Mouse (Mus musculus) kidney, postnatal 0 days (tissue): ENCODE data around the gene Cog1. TPM values are rescaled to one million over a fixed set of nuclear protein-coding genes. Genes with fewer than 3 reads are reported as not detected.

Experiments
- ATAC-seq: fragments of 200-750 bp; cut with Nextera tagmentation; replicated peaks from 2 replicates; pipeline ENCODE4 v1.8.0; 2017; ENCODE audit warnings: low read depth, moderate number of reproducible peaks, moderate TSS enrichment, moderate library complexity; ENCODE audit not compliant: low FRiP score
- DNase-seq: peaks from one replicate; pipeline ENCODE4 v3.0.0-alpha.2; 2016; ENCODE audit warnings: low spot score
- H3K27ac ChIP-seq: fragments of 300-500 bp; sonication (generic); 2 replicates; pipeline ENCODE4 v1.5.1; 2014; ENCODE audit warnings: mild to moderate bottlenecking
- H3K27me3 ChIP-seq: fragments of 300-500 bp; sonication (generic); 2 replicates; pipeline ENCODE4 v1.6.1; 2014; ENCODE audit warnings: low read length, mixed read lengths; ENCODE audit not compliant: insufficient read depth
- H3K36me3 ChIP-seq: fragments of 300-500 bp; sonication (generic); 2 replicates; pipeline ENCODE4 v1.6.1; 2014; ENCODE audit warnings: low read length, mixed read lengths; ENCODE audit not compliant: insufficient read depth
- H3K4me1 ChIP-seq: fragments of 300-500 bp; sonication (generic); replicated peaks from 2 replicates; pipeline ENCODE4 v1.6.1; 2014; ENCODE audit warnings: antibody characterized with exemption, low read length, mixed read lengths; ENCODE audit not compliant: insufficient read depth
- H3K4me2 ChIP-seq: fragments of 300-500 bp; sonication (generic); 2 replicates; pipeline ENCODE4 v1.6.1; 2014; ENCODE audit warnings: mild to moderate bottlenecking, low read length, moderate library complexity, mixed read lengths
- H3K4me3 ChIP-seq: fragments of 300-500 bp; sonication (generic); replicated peaks from 2 replicates; pipeline ENCODE4 v1.5.1; 2014; ENCODE audit warnings: low read depth, low read length
- H3K9ac ChIP-seq: fragments of 300-500 bp; sonication (generic); 2 replicates; pipeline ENCODE4 v1.6.1; 2014; ENCODE audit warnings: low read depth, low read length
- H3K9me3 ChIP-seq: fragments of 300-500 bp; sonication (generic); replicated peaks from 2 replicates; pipeline ENCODE4 v1.6.1; 2016; ENCODE audit warnings: low read length, inconsistent platforms, mixed read lengths
- CTCF ChIP-seq: IDR thresholded peaks from 2 replicates; pipeline ENCODE4 v1.5.1; 2016; ENCODE audit warnings: antibody characterized with exemption, low read depth, mild to moderate bottlenecking, moderate library complexity
- WGBS: fragments of 180-500 bp; shearing (Covaris S2); extraction: QIAGEN DNeasy Blood & Tissue Kit; methylation state at CpG from one replicate; pipeline ENCODE4 v1.1.7; 2014; 5-methylcytosine and 5-hydroxymethylcytosine counted together
- polyA plus RNA-seq: library from polyadenylated mRNA; unstranded; fragments of >200 nt; fragmentation: Nextera tagmentation; extraction: Ambion mirVana; gene quantifications from 2 replicates; pipeline ENCODE4 v1.2.1, GENCODE M21; 2015

Cog1 gene
- polyA plus RNA-seq, 1 experiment from 2014 or later: 21.0 TPM

DNA sequence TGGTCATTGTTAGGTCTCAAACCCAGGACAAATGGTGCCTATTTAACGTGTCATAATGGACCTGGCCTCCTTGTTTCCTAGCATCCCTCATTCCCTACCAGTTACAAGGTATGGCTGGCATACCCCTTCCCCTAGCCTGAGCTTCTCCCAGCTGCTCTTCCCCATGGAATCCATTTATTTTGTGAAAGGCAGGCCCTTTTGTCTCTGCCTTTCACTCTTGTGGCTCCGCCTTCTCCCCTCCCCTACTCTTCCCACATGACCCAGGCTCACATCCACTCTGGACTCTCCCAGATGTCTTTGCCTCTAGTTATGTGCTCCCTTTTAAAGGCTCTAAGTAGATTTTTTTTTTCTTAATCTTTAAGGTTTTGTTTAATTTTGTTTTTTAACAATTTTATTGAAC is 38.1 kb downstream of the Cog1 start:
- WGBS: 65% methylated on average over 2 of the region's 2 CpGs
- peak; percentile 77 for DNase-seq
- Histone ChIP-seq H3K4me1 (no peaks in the 10 kb centered on the region), H3K27ac (no peak overlapping the region), H3K4me2 (no peak overlapping the region), H3K9me3 (no peaks in the 10 kb centered on the region), H3K9ac (no peak overlapping the region), H3K27me3 (no peaks in the 10 kb centered on the region), H3K4me3 (no peak overlapping the region), H3K36me3 (peaks cover 18% of the 10 kb centered on the region)
- no peak for TF ChIP-seq CTCF
- ATAC-seq: no peak

DNA sequence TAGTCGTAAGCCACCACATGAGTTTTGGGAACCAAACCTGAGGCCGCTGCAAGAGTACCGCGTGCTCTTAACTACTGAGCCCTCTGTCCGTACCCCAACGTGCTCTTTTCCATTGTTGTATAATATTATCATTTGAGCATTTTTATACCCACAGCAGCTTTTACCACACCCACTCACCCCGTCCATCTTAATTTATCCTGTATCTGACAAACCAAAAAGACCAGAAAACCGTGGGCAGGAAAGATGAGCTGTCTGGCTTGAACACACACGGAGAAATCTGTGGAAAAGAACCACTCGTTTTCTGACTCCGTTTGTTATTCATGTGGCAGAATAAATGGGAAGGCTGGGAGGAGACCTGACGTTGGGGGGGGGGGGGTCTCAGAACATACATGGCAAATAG is 41.5 kb downstream of the Cog1 start:
- Histone ChIP-seq H3K36me3 (peaks cover 35% of the 10 kb centered on the region), H3K4me2 (no peak overlapping the region), H3K27ac (no peak overlapping the region), H3K9me3 (no peaks in the 10 kb centered on the region), H3K27me3 (no peaks in the 10 kb centered on the region), H3K4me3 (no peak overlapping the region), H3K4me1 (no peaks in the 10 kb centered on the region), H3K9ac (no peak overlapping the region)
- DNase-seq (no peak), ATAC-seq (no peak)
- TF ChIP-seq CTCF: no peak
- WGBS: 80% methylated on average over 12 of the region's 12 CpGs

GRCm38 (mm10) chr11:113691318-113691717 is 42.3 kb downstream of the Cog1 start:
- DNase-seq: no peak
- no peaks in the 10 kb centered on the region for H3K9me3 ChIP-seq
- H3K4me2 ChIP-seq: no peak overlapping the region
- peaks cover 38% of the 10 kb centered on the region for H3K36me3 ChIP-seq
- H3K27ac ChIP-seq: no peak overlapping the region
- no peak overlapping the region for H3K4me3 ChIP-seq
- H3K9ac ChIP-seq: no peak overlapping the region
- no peaks in the 10 kb centered on the region for H3K4me1 ChIP-seq
- TF ChIP-seq CTCF: no peak
- no peaks in the 10 kb centered on the region for H3K27me3 ChIP-seq
- WGBS: 81% methylated on average over 5 of the region's 5 CpGs
- ATAC-seq: no peak

DNA sequence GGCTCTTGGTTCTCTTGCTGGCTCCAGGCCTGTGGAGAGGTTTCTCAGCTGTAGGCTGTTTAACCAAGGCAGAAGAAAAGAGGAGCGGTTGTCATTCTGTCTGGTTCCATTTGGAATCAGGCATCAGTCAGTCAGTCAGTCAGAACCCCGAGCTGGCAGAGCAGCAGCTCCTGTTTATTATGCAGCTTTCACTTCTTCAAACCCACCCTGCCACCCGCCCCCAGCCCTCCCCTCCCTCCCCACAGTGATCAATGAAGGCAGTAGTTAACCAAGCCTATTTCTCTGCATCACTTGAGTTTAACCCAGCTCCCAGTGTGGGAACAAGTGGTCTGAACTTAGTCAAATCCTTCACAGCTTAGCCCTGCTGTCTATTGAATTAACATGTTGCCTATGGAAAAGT is 42.9 kb downstream of the Cog1 start:
- no peak for ATAC-seq
- WGBS: 62% methylated on average over 3 of the region's 3 CpGs

DNA sequence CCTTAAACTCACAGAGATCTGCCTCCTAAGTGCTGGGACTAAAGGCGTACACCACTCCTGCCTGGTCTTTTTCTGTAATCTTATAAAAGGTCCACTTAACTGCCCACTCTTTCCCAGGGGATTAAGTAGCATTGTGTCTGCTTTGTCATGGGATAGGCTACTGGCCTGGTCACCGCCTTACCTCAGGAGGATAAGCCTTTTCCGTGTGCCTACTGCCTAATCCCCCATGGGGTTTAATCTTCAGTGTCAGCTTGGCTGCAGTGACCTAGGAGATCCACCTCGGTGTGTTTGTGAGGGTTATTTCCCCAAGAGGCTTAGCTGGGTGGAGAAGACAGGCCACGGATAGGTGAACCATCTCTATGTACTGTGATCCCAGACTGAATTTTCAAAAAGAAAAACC is 48.6 kb downstream of the Cog1 start:
- no peaks in the 10 kb centered on the region for H3K9me3 ChIP-seq
- 63% methylated on average over 5 of the region's 5 CpGs for WGBS
- no peak overlapping the region for H3K4me2 ChIP-seq
- H3K27me3 ChIP-seq: no peaks in the 10 kb centered on the region
- no peaks in the 10 kb centered on the region for H3K4me1 ChIP-seq
- no peak for TF ChIP-seq CTCF
- DNase-seq (no peak), ATAC-seq (no peak)
- H3K4me3 ChIP-seq: no peak overlapping the region
- H3K36me3 ChIP-seq: peaks cover 17% of the 10 kb centered on the region
- no peak overlapping the region for H3K9ac ChIP-seq
- H3K27ac ChIP-seq: peak overlapping the region; percentile 40; the same call in 1 of the 2 replicates

More for the DNA sequence above, 42.9 kb downstream of the Cog1 start:
- no peak for TF ChIP-seq CTCF
- no peaks in the 10 kb centered on the region for H3K4me1 ChIP-seq
- H3K4me3 ChIP-seq: no peak overlapping the region
- no peaks in the 10 kb centered on the region for H3K9me3 ChIP-seq
- DNase-seq: no peak
- peaks cover 38% of the 10 kb centered on the region for H3K36me3 ChIP-seq
- H3K4me2 ChIP-seq: no peak overlapping the region
- no peak overlapping the region for H3K9ac ChIP-seq
- H3K27me3 ChIP-seq: no peaks in the 10 kb centered on the region
- no peak overlapping the region for H3K27ac ChIP-seq

- no peak for TF ChIP-seq CTCF
- Histone ChIP-seq H3K36me3 (peaks cover 14% of the 10 kb centered on the region), H3K9ac (no peak overlapping the region), H3K27ac (peak overlapping the region; percentile 40; the same call in 1 of the 2 replicates), H3K27me3 (no peaks in the 10 kb centered on the region), H3K4me3 (no peak overlapping the region), H3K4me2 (no peak overlapping the region), H3K9me3 (no peaks in the 10 kb centered on the region), H3K4me1 (no peaks in the 10 kb centered on the region)
- DNase-seq (peak; percentile 85), ATAC-seq (peak; percentile 87)
- 34% methylated on average over 12 of the region's 12 CpGs for WGBS
Measured at GRCm38 (mm10) chr11:113698013-113698545, 49.1 kb downstream of the Cog1 start.

- 81% methylated on average over 7 of the region's 7 CpGs for WGBS
- TF ChIP-seq CTCF: no peak
- H3K9ac ChIP-seq: no peak overlapping the region
- H3K4me1 ChIP-seq: no peaks in the 10 kb centered on the region; the same call in 1 of the 2 replicates
- H3K9me3 ChIP-seq: no peaks in the 10 kb centered on the region
- no peak for ATAC-seq
- H3K36me3 ChIP-seq: peaks cover 11% of the 10 kb centered on the region
- H3K27ac ChIP-seq: no peak overlapping the region
- no peak overlapping the region for H3K4me2 ChIP-seq
- no peaks in the 10 kb centered on the region for H3K27me3 ChIP-seq
- no peak overlapping the region for H3K4me3 ChIP-seq
- DNase-seq: no peak
Measured at GRCm38 (mm10) chr11:113699643-113700042, 50.7 kb downstream of the Cog1 start.
